Mouse (Mus musculus) embryonic facial prominence, embryonic 11.5 days (tissue): ENCODE results near the gene Zfp974. TPM values are rescaled to one million over a fixed set of nuclear protein-coding genes. Genes with fewer than 3 reads are reported as not detected.

Source experiments
- polyA plus RNA-seq: library from polyadenylated mRNA; unstranded; fragments of >200 nt; fragmentation: Nextera tagmentation; extraction: Ambion mirVana; gene quantifications from 2 replicates; pipeline ENCODE4 v1.2.1, GENCODE M21; 2014

Zfp974 gene
- polyA plus RNA-seq, 1 experiment from 2014 or later: 11.9 TPM

Other genes with a start within 250 kb of the Zfp974 start
- 3.9 and 5.1 TPM in 2 replicates for gene Zfp607b, start 240.1 kb downstream of the Zfp974 start, polyA plus RNA-seq
- gene Zfp60, start 198.1 kb downstream of the Zfp974 start, polyA plus RNA-seq: 56.8 and 62.5 TPM in 2 replicates
- gene Zfp626, start 122.3 kb downstream of the Zfp974 start, polyA plus RNA-seq: 2.6 and 2.9 TPM in 2 replicates
- 13.3 and 13.4 TPM in 2 replicates for gene Zfp59, start 90.9 kb downstream of the Zfp974 start, polyA plus RNA-seq
- gene Zfp607a, start 71.9 kb downstream of the Zfp974 start, polyA plus RNA-seq: 3.8 and 4.4 TPM in 2 replicates
- 17.2 and 18.6 TPM in 2 replicates for gene Zfp780b, start 49.7 kb upstream of the Zfp974 start, polyA plus RNA-seq
- gene Zfp850, start 84.7 kb upstream of the Zfp974 start, polyA plus RNA-seq: 8.8 and 10.6 TPM in 2 replicates
- 412 and 422 TPM in 2 replicates for gene Psmc4, start 120.6 kb upstream of the Zfp974 start, polyA plus RNA-seq
- 0.15 and 0.18 TPM in 2 replicates for gene Fcgbp, start 141.8 kb upstream of the Zfp974 start, polyA plus RNA-seq
- gene 9530053A07Rik, start 200.0 kb upstream of the Zfp974 start, polyA plus RNA-seq: 0.06 TPM in 1 of 2 replicates, not detected in the other
- 40.5 and 46.6 TPM in 2 replicates for gene Fbl, start 240.2 kb upstream of the Zfp974 start, polyA plus RNA-seq